Mouse (Mus musculus) neural tube, embryonic 11.5 days (tissue): ENCODE measurements around the gene Ifit3. TPM values are rescaled to one million over a fixed set of nuclear protein-coding genes. Genes with fewer than 3 reads are reported as not detected.

Experiments
- ATAC-seq: fragments of 200-750 bp; cut with Nextera tagmentation; 2 replicates; pipeline ENCODE4 v1.8.0; 2017; ENCODE audit warnings: moderate number of reproducible peaks, mild to moderate bottlenecking, moderate TSS enrichment, moderate library complexity; ENCODE audit not compliant: insufficient read depth, low FRiP score, low TSS enrichment
- DNase-seq: peaks from one replicate; pipeline ENCODE4 v3.0.0-alpha.2; 2015; ENCODE audit warnings: low spot score
- H3K27ac ChIP-seq: fragments of 300-500 bp; sonication (generic); 2 replicates; pipeline ENCODE4 v1.5.1; 2014; ENCODE audit warnings: low read depth, mild to moderate bottlenecking, low read length
- H3K27me3 ChIP-seq: fragments of 300-500 bp; sonication (generic); 2 replicates; pipeline ENCODE4 v1.6.1; 2014; ENCODE audit warnings: mild to moderate bottlenecking, low read length, mixed read lengths; ENCODE audit not compliant: control insufficient read depth, insufficient read depth
- H3K36me3 ChIP-seq: fragments of 300-500 bp; sonication (generic); 2 replicates; pipeline ENCODE4 v1.6.1; 2014; ENCODE audit warnings: mild to moderate bottlenecking, low read length, moderate library complexity, mixed read lengths; ENCODE audit not compliant: control insufficient read depth, insufficient read depth
- H3K4me1 ChIP-seq: fragments of 300-500 bp; sonication (generic); 2 replicates; pipeline ENCODE4 v1.6.1; 2014; ENCODE audit warnings: low read length, mixed read lengths; ENCODE audit not compliant: control insufficient read depth, insufficient read depth
- H3K4me2 ChIP-seq: fragments of 300-500 bp; sonication (generic); 2 replicates; pipeline ENCODE4 v1.6.1; 2014; ENCODE audit warnings: low read depth, mild to moderate bottlenecking, moderate library complexity
- H3K4me3 ChIP-seq: fragments of 300-500 bp; sonication (generic); 2 replicates; pipeline ENCODE4 v1.5.1; 2014; ENCODE audit warnings: low read depth, low read length
- H3K9ac ChIP-seq: fragments of 300-500 bp; sonication (generic); 2 replicates; pipeline ENCODE4 v1.6.1; 2014; ENCODE audit warnings: mild to moderate bottlenecking, low read length
- H3K9me3 ChIP-seq: fragments of 300-500 bp; sonication (generic); 2 replicates; pipeline ENCODE4 v1.6.1; 2016; ENCODE audit warnings: low read length; ENCODE audit not compliant: control insufficient read depth
- WGBS: fragments of 180-500 bp; shearing (Covaris S2); extraction: QIAGEN DNeasy Blood & Tissue Kit; methylation state at CpG from one replicate; pipeline ENCODE4 v1.1.7; 2014; 5-methylcytosine and 5-hydroxymethylcytosine counted together
- polyA plus RNA-seq: library from polyadenylated mRNA; unstranded; fragments of >200 nt; fragmentation: Nextera tagmentation; extraction: Ambion mirVana; gene quantifications from 2 replicates; pipeline ENCODE4 v1.2.1, GENCODE M21; 2014

Gene Ifit3
- polyA plus RNA-seq, 1 experiment from 2014 or later, result 0.34 TPM

DNA sequence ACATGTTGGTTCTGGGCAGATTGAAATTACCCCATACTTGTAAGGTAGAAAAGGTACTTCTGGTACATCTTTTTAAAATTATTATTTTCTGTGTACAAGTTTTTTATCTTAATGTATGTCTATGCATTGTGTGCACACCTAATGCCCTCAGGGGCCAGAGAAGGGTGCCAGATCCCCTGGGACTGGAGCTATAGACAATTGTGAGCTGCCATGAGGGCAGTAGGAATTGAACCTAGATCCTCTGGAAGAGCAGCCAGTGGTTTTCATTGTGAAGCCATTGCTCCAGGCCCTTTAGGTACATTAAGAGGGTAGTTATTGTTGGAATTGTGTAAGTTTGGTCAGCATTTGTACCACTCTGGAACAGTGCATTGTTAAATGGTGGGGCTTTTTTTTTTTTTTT lies 29.3 kb upstream of the Ifit3 start:
- H3K27me3 ChIP-seq, result no peaks in the 10 kb centered on the region

DNA sequence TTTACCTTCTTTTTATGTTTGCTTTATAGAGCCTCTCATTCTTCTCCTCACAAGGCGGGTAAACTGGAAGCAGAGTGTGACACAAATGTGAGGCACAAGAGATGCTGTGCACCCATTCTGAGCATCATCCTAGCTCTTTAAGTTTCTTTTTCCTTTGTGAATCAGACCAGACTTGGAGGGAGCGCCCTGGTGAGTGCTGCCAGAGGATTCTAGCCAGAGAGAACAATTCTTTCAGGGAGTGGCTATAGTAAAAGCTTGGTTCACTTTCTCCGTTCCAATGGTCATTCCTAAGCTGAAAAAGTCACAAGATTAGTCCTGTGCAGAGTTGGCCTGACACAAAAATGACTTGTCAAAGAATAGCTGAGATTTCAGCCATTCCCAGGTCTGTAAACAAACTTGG lies 26.7 kb upstream of the Ifit3 start:
- no peak overlapping the region for H3K4me2 ChIP-seq
- no peak for ATAC-seq
- 79% methylated on average over 3 of the region's 3 CpGs for WGBS

More for the DNA sequence above, 29.3 kb upstream of the Ifit3 start:
- DNase-seq (no peak), ATAC-seq (no peak)
- no peak overlapping the region for H3K4me2 ChIP-seq
- no peaks in the 10 kb centered on the region for H3K36me3 ChIP-seq
- H3K27ac ChIP-seq, result no peak overlapping the region
- no peak overlapping the region for H3K4me3 ChIP-seq
- H3K9ac ChIP-seq, result no peak overlapping the region
- no peaks in the 10 kb centered on the region for H3K9me3 ChIP-seq
- no peaks in the 10 kb centered on the region for H3K4me1 ChIP-seq

GRCm38 (mm10) chr19:34562556-34562955 lies 20.8 kb upstream of the Ifit3 start:
- DNase-seq (no peak), ATAC-seq (no peak)
- Histone ChIP-seq H3K4me1 (no peaks in the 10 kb centered on the region), H3K27ac (no peak overlapping the region), H3K27me3 (no peaks in the 10 kb centered on the region), H3K36me3 (no peaks in the 10 kb centered on the region), H3K4me2 (no peak overlapping the region), H3K9ac (no peak overlapping the region), H3K9me3 (no peaks in the 10 kb centered on the region), H3K4me3 (no peak overlapping the region)

More for the DNA sequence above, 26.7 kb upstream of the Ifit3 start:
- Histone ChIP-seq H3K9ac (no peak overlapping the region), H3K27ac (no peak overlapping the region), H3K9me3 (no peaks in the 10 kb centered on the region), H3K27me3 (no peaks in the 10 kb centered on the region), H3K36me3 (no peaks in the 10 kb centered on the region), H3K4me3 (no peak overlapping the region), H3K4me1 (no peaks in the 10 kb centered on the region)
- DNase-seq, result no peak

DNA sequence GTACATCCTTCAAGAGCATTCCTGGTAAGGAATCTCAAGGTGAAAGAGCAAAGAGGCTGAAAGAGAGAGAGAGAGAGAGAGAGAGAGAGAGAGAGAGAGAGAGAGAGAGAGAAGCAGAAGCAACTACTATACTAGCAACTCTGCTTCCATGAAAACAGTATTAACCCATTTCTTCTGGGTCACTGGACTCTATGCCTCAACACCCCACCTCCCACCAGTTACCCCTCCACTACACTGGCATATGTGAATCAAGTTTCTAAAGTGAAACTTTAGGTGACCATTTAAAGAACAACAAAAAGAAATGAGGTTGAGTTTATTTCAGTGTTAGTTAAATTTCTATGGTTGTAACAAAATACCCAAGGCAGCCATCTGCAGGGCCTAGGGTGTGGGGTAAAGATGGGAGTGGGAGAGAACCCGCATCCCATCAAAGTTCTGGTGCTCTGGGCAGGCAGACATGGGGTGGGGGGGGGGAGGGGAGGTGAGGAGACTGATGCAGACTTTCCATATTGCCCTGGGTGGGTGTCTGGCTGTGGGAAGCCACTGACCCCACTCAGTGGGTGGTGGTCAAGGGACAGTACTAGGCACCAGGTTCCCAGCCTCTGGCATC lies 17.1 kb upstream of the Ifit3 start:
- Histone ChIP-seq H3K36me3 (no peaks in the 10 kb centered on the region), H3K9me3 (no peaks in the 10 kb centered on the region), H3K9ac (no peak overlapping the region), H3K27ac (no peak overlapping the region), H3K4me2 (no peak overlapping the region), H3K4me3 (no peak overlapping the region), H3K4me1 (no peaks in the 10 kb centered on the region), H3K27me3 (no peaks in the 10 kb centered on the region)
- DNase-seq, result no peak
- no peak for ATAC-seq
- WGBS, result 72% methylated on average over 1 of the region's 1 CpGs

DNA sequence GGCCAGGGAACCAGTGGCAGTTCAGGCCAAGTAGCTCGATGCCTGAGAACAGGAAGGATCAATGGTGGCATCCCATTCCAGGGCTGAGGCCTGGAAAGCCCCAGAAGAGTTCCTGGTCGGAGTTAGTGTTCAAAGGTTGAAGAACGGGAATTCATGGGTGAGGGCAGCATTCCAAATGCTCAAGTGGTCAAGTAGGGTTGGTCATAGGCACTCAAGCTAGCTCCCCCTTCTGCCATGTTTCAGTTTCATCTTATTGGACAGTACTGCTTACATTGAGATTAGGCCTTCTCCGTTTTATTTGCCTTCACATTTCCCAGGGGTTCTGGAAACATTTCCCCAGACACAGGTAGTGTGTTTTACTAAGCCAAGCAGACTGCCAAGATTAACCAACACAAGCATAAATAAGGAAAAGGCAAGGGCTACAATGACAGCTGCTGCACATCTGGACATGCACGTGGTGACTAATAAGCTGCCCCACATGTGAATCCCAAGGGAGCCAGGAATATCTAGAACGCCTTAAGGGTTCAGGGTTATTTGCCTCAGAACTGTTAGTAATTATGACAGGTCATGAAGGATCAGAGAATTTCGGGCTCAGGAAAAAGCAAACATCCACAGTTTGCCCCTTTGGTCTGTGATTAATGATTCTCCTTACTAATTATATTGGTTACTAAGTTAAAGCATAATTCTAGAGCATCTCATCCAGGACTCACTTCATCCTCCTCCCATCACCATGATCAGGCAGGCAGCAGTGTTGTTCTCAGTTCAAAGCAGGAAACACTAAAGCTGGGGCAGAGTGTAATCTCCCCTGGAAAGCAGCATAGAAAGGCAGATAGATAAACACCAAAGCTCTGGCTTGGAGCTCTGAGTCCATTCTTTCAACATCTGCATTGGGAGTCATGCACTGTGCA lies 14.1 kb upstream of the Ifit3 start:
- ATAC-seq (no peak), DNase-seq (no peak)
- H3K36me3 ChIP-seq, result no peaks in the 10 kb centered on the region
- WGBS, result 71% methylated on average over 7 of the region's 7 CpGs
- no peaks in the 10 kb centered on the region for H3K4me1 ChIP-seq
- H3K9ac ChIP-seq, result no peak overlapping the region
- H3K27me3 ChIP-seq, result no peaks in the 10 kb centered on the region
- no peak overlapping the region for H3K4me2 ChIP-seq
- no peaks in the 10 kb centered on the region for H3K9me3 ChIP-seq
- no peak overlapping the region for H3K4me3 ChIP-seq
- no peak overlapping the region for H3K27ac ChIP-seq

DNA sequence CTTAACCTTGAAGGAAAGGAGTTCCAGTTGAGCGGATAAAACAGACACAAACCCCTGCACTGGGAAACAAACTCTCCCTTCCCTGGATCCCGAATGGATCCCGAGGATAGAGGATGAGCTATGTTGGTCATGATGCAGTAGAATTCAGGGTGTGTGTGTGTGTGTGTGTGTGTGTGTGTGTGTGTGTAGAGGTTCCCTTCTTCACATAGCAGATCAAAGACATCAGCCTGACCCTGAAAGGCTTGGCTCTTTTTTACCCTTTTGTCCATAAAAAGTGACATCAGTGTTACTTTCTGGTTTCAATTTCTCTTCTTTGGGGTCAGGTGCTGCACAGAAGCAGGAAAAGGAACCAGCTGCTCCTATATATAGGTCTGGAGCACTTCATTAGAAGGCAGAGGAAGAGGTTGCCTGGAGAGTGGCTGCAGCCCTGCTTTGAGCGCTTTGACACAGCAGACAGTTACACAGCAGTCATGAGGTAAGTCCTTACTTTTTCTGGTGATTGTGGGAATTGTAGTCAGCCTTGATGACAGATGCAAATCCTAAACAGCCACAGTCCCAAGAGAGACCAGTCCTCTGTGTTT lies 13.3 kb upstream of the Ifit3 start:
- no peaks in the 10 kb centered on the region for H3K9me3 ChIP-seq
- DNase-seq, result no peak
- H3K4me3 ChIP-seq, result no peak overlapping the region
- H3K36me3 ChIP-seq, result no peaks in the 10 kb centered on the region
- ATAC-seq, result no peak
- no peak overlapping the region for H3K27ac ChIP-seq
- no peaks in the 10 kb centered on the region for H3K27me3 ChIP-seq
- no peaks in the 10 kb centered on the region for H3K4me1 ChIP-seq
- H3K4me2 ChIP-seq, result no peak overlapping the region
- 78% methylated on average over 4 of the region's 4 CpGs for WGBS
- no peak overlapping the region for H3K9ac ChIP-seq

DNA sequence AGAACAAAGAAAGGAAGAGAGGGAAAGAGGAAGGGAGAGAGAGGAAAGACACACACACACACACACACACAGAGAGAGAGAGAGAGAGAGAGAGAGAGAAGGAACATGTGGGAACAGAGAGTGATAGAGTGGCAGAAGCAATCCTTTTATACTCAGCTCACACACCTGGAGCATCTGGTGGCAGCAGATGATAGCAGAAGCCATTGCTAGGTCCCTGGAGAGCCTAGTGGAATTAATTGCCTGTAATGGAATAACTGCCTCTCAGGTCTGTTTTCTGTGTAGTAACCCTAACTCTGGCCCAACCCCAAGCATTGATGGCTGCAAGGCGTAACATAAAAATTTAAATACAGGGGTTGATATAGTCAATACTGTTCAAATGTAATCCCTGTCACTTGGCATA lies 12.3 kb upstream of the Ifit3 start:
- no peak overlapping the region for H3K27ac ChIP-seq
- no peak overlapping the region for H3K9ac ChIP-seq
- no peaks in the 10 kb centered on the region for H3K9me3 ChIP-seq
- no peaks in the 10 kb centered on the region for H3K4me1 ChIP-seq
- H3K27me3 ChIP-seq, result no peaks in the 10 kb centered on the region
- ATAC-seq, result no peak
- H3K4me3 ChIP-seq, result no peak overlapping the region
- no peaks in the 10 kb centered on the region for H3K36me3 ChIP-seq
- WGBS, result 96% methylated on average over 1 of the region's 1 CpGs
- DNase-seq, result no peak
- no peak overlapping the region for H3K4me2 ChIP-seq

DNA sequence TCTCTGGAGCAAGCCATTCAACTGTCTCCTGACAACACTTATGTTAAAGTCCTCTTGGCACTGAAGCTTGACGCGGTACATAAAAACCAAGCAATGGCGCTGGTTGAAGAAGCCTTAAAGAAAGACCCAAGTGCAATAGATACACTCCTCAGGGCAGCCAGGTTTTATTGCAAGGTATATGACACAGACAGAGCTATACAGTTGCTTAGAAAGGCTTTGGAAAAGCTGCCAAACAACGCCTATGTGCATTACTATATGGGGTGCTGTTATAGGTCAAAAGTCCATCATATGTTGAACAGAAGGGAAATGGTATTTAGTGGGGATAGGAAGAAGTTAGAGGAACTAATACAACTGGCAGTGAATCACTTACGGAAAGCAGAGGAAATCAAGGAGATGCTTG lies 9.7 kb upstream of the Ifit3 start:
- Histone ChIP-seq H3K27ac (no peak overlapping the region), H3K9me3 (no peaks in the 10 kb centered on the region), H3K36me3 (no peaks in the 10 kb centered on the region), H3K4me1 (no peaks in the 10 kb centered on the region), H3K4me2 (no peak overlapping the region), H3K4me3 (no peak overlapping the region), H3K27me3 (no peaks in the 10 kb centered on the region), H3K9ac (no peak overlapping the region)
- no peak for ATAC-seq
- DNase-seq, result no peak
- WGBS, result 94% methylated on average over 5 of the region's 5 CpGs

DNA sequence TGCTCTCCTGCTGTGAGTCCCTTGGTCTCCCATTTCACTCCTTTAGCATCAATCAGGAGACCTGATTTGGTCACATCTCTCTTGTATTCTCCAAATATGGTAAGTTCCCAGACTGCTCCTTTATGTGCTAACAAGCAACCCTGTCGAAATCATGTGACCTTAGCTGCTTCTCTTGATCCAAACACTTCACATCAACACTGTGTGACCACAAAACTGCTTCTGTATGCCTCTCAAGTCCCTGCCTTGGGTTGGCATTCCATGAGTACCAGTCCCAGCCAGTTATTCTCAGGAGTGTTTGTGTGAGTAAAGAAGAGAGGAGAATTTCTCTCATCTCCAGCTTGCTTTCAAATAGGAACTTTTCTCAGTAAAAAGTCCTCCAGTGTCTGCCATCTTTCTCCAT lies 6.2 kb upstream of the Ifit3 start:
- H3K36me3 ChIP-seq, result no peaks in the 10 kb centered on the region
- no peak overlapping the region for H3K27ac ChIP-seq
- H3K4me3 ChIP-seq, result no peak overlapping the region
- H3K4me1 ChIP-seq, result no peaks in the 10 kb centered on the region
- 74% methylated on average over 1 of the region's 1 CpGs for WGBS
- no peaks in the 10 kb centered on the region for H3K9me3 ChIP-seq
- DNase-seq, result no peak
- no peak overlapping the region for H3K4me2 ChIP-seq
- H3K27me3 ChIP-seq, result no peaks in the 10 kb centered on the region
- no peak overlapping the region for H3K9ac ChIP-seq
- ATAC-seq, result no peak
